Mouse (Mus musculus): ENCODE data around the gene Inka1.

DNA sequence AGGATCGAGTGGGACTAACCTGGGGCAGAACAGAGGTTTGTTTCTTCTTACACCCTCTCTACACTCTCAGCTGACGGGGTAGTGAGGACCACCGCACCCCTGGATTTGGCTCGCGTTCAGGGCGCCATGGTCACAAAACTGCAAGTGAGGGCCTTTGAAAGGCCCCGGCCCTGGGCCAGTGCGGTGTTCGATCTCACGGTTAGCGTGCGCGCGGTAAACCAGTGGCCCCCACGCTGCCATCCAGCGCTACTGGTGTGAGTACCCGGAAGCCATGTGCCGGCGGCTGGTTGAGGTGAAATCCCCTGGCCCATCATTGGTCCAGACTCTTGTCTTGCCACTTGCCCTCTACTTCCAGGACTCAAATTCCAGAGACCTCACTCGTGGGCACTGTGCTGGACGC lies 9.8 kb upstream of the Inka1 start:
- TF ChIP-seq POLR2A (IDR thresholded peaks at IDR 0.05; ENCODE audit: low read depth, low read length) (no peak), CTCF (IDR thresholded peaks at IDR 0.05; ENCODE audit: extremely low read depth, insufficient read length, insufficient replicate concordance, low read depth, low read length) (no peak)
